Mouse (Mus musculus): ENCODE data around the gene Spns2. TPM values are rescaled to one million over a fixed set of nuclear protein-coding genes. Genes with fewer than 3 reads are reported as not detected.
A peak's percentile ranks its signal among the peaks of the same experiment; 100 is the strongest.

The Spns2 gene
- 46.0 and 49.0 TPM in 2 replicates for polyA plus RNA-seq (2012; rRNA removed)

DNA sequence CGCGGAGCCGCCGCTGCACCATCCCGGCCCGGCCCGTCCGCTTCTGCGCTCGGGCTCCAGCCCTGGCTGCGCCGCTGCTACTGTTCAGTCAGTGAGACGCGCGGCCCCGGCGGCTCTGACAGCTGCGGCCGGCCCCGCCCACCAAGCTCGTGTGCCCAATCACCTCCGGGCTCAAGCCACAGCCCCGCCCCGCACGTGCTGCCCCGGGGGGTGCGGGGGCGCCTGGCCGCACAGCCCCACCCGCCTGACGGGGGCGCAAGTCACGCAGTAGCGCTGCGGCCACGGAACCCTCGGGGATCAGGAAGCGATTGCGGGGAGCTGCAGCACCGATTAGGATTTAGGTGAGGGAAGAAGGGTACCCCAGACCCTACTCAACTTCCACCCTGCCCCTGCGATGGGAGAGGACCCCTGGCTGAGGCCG lies at the start of gene Spns2:
Spns2 (minus strand) TSS at position 24 of the 421 bp plus-strand sequence.
- peak; percentile 78; the same call in 1 of the 2 replicates for TF ChIP-seq POLR2A (IDR thresholded peaks at IDR 0.05; ENCODE audit: borderline replicate concordance, extremely low read depth, insufficient read depth, insufficient read length, poor library complexity, severe bottlenecking)
- TF ChIP-seq CTCF (IDR thresholded peaks at IDR 0.05; ENCODE audit: borderline replicate concordance, extremely low read depth, insufficient read depth, insufficient read length), result peak; percentile 37; the same call in 1 of the 2 replicates
- peak; percentile 96 for DNase-seq (ENCODE audit: low read depth)

- TF ChIP-seq CTCF (IDR thresholded peaks at IDR 0.05; ENCODE audit: borderline replicate concordance, extremely low read depth, insufficient read depth, insufficient read length), result no peak
Measured at GRCm38 (mm10) chr11:72538811-72539210, 49.1 kb upstream of the Spns2 start.

DNA sequence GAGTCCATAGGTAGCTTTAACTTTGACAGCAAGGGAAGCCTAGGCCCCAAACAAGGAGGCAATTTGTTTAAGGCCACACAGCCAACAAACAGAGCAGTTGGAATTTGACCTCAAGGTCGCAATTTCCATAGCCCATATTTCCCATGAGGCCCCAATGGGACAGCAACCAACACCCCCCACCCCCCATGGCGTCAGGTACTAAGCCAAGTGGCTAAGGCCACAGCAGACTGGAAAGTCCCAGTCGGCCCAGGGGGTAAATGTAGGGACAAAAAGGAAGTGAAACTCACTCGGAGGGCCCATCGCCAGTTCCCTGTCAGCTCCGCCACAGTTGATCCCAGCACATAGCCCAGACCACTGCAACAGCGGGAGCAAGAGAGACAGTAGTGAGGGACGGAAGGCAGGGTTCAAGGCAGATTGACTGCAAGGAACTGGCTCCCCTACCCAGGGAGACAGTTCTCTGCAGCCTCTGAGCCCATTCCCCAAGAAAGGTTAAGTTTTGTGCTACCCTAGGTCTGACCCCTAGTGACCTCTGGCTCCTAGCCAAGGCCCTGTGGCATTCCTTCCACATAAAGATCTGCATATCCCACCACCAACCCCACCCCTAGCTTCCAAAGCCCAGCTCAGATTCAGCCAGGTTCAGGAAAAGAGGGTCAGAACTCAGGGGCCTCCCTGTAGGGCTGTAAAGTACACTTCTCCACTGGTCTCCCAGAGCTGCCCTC lies 48.5 kb upstream of the Spns2 start:
- TF ChIP-seq POLR2A (IDR thresholded peaks at IDR 0.05; ENCODE audit: borderline replicate concordance, extremely low read depth, insufficient read depth, insufficient read length, poor library complexity, severe bottlenecking), result no peak
- DNase-seq (ENCODE audit: low read depth), result no peak

More at GRCm38 (mm10) chr11:72538811-72539210, 49.1 kb upstream of the Spns2 start:
- no peak for DNase-seq (ENCODE audit: low read depth)

GRCm38 (mm10) chr11:72537503-72537902 lies 47.8 kb upstream of the Spns2 start:
- no peak for DNase-seq (ENCODE audit: low read depth)
- TF ChIP-seq POLR2A (IDR thresholded peaks at IDR 0.05; ENCODE audit: borderline replicate concordance, extremely low read depth, insufficient read depth, insufficient read length, poor library complexity, severe bottlenecking), result no peak
- TF ChIP-seq CTCF (IDR thresholded peaks at IDR 0.05; ENCODE audit: borderline replicate concordance, extremely low read depth, insufficient read depth, insufficient read length), result no peak

DNA sequence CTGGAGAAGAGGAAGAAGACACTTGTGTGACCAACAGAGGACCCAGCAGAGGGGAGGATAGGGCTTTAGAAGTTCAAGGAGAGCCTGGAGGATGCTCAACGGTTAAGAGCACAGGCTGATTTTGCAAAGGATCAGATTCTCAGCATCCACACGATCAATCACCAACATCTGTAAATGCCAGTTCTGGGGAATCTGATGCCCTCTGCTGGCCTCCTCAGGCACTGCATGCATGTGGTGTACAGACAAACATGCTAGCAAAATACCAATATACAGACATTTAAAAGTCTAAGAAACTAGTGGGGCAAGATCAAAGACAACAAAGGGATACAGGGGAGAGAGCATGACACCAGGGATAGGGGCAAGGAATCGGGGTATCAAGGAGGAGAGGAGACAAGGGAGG lies 45.8 kb upstream of the Spns2 start:
- peak; percentile 53; the same call in 1 of the 2 replicates for TF ChIP-seq CTCF (IDR thresholded peaks at IDR 0.05; ENCODE audit: borderline replicate concordance, extremely low read depth, insufficient read depth, insufficient read length)
- TF ChIP-seq POLR2A (IDR thresholded peaks at IDR 0.05; ENCODE audit: borderline replicate concordance, extremely low read depth, insufficient read depth, insufficient read length, poor library complexity, severe bottlenecking), result no peak
- no peak for DNase-seq (ENCODE audit: low read depth)

- DNase-seq (ENCODE audit: low read depth), result no peak
- TF ChIP-seq CTCF (IDR thresholded peaks at IDR 0.05; ENCODE audit: borderline replicate concordance, extremely low read depth, insufficient read depth, insufficient read length) (no peak), POLR2A (IDR thresholded peaks at IDR 0.05; ENCODE audit: borderline replicate concordance, extremely low read depth, insufficient read depth, insufficient read length, poor library complexity, severe bottlenecking) (no peak)
Measured at GRCm38 (mm10) chr11:72532890-72533289, 43.2 kb upstream of the Spns2 start.

- DNase-seq (ENCODE audit: low read depth), result no peak
- no peak for TF ChIP-seq CTCF (IDR thresholded peaks at IDR 0.05; ENCODE audit: borderline replicate concordance, extremely low read depth, insufficient read depth, insufficient read length)
- TF ChIP-seq POLR2A (IDR thresholded peaks at IDR 0.05; ENCODE audit: borderline replicate concordance, extremely low read depth, insufficient read depth, insufficient read length, poor library complexity, severe bottlenecking), result no peak
Measured at GRCm38 (mm10) chr11:72531632-72532031, 41.9 kb upstream of the Spns2 start.

GRCm38 (mm10) chr11:72531144-72531543 lies 41.4 kb upstream of the Spns2 start:
- DNase-seq (ENCODE audit: low read depth), result no peak
- TF ChIP-seq CTCF (IDR thresholded peaks at IDR 0.05; ENCODE audit: borderline replicate concordance, extremely low read depth, insufficient read depth, insufficient read length) (no peak), POLR2A (IDR thresholded peaks at IDR 0.05; ENCODE audit: borderline replicate concordance, extremely low read depth, insufficient read depth, insufficient read length, poor library complexity, severe bottlenecking) (no peak)

DNA sequence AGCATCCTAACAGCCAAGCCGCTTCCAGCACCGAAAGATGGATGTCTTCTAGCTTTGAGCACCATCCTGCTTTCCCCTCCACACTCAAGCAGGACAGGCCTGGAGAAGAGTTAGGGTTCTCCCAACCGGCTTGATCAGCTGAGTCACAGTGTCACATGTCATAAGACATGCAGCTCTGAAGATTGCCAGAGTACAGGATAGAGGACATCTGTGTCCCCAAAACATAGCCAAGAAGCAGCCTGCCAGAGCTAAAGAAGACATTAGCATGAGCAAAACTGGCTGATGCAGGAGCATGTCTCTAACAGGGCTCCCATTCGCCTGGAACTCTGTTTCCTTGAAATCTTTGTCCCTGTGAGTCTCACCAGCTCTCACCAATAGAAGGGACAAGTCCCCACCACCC lies 36.5 kb upstream of the Spns2 start:
- DNase-seq (ENCODE audit: low read depth), result no peak
- TF ChIP-seq POLR2A (IDR thresholded peaks at IDR 0.05; ENCODE audit: borderline replicate concordance, extremely low read depth, insufficient read depth, insufficient read length, poor library complexity, severe bottlenecking), result no peak
- no peak for TF ChIP-seq CTCF (IDR thresholded peaks at IDR 0.05; ENCODE audit: borderline replicate concordance, extremely low read depth, insufficient read depth, insufficient read length)

GRCm38 (mm10) chr11:72523711-72524110 lies 34.0 kb upstream of the Spns2 start:
- TF ChIP-seq POLR2A (IDR thresholded peaks at IDR 0.05; ENCODE audit: borderline replicate concordance, extremely low read depth, insufficient read depth, insufficient read length, poor library complexity, severe bottlenecking), result no peak
- TF ChIP-seq CTCF (IDR thresholded peaks at IDR 0.05; ENCODE audit: borderline replicate concordance, extremely low read depth, insufficient read depth, insufficient read length), result no peak
- DNase-seq (ENCODE audit: low read depth), result peak; percentile 46

DNA sequence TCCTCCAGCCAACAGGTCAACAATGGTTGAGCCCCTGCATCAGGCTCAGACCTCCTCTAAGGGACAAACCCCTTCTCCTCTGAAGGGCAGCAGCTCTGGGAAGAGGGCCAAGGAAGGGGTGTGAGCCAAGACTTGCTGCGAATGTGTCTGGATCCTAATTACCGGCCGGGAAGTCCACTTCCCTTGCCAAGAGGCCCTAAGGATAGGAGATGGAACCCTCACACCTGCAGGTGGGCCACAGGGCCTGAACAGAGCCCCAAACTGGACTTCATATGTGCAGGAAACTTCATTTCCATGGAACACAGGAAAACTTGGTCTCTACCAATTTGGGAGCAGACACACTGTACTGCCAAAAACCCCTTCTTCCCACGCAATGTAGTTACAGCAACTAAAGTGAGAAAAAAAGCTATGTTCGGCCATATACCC lies 32.9 kb upstream of the Spns2 start:
- peak; percentile 87 for DNase-seq (ENCODE audit: low read depth)

More for the DNA sequence above, 32.9 kb upstream of the Spns2 start:
- no peak for TF ChIP-seq CTCF (IDR thresholded peaks at IDR 0.05; ENCODE audit: borderline replicate concordance, extremely low read depth, insufficient read depth, insufficient read length)
- no peak for TF ChIP-seq POLR2A (IDR thresholded peaks at IDR 0.05; ENCODE audit: borderline replicate concordance, extremely low read depth, insufficient read depth, insufficient read length, poor library complexity, severe bottlenecking)
